Mouse (Mus musculus): ENCODE measurements at regions not wholly inside any gene's neighbourhood (a gene's known extent, or its start where the extent isn't known, plus 50 kb on each side); places are given as distances from the start of the nearest gene placed in this dataset.

DNA sequence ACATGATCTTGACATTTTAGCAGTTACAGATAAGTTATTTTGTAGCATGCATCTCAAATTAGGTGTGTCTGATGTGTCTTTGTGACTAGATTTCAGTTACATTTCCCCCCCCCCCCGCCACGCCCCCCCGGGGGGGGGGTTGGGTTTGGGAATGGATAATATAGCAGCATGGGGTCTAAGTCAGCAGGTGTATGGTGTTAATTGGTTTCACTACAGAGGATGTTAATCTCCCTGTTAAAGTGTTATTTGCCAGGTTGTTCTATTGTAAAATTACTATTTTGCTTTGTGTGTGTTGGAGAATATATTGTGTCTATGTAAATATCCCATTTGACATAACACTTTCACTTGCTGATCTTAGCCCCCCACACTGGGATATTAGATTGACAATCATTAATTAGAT, 319.2 kb downstream of the Lmo7 start:
- H3K4me1 ChIP-seq (replicated peaks; ENCODE audit: control insufficient read depth, insufficient read depth, low read length) = no peaks in the 10 kb centered on the region
- H3K4me2 ChIP-seq (replicated peaks) = no peak overlapping the region
- H3K4me3 ChIP-seq (replicated peaks; ENCODE audit: low read length) = no peak overlapping the region
- H3K9me3 ChIP-seq (ENCODE audit: control insufficient read depth, low read length) = no peaks in the 10 kb centered on the region
- no peaks in the 10 kb centered on the region for H3K36me3 ChIP-seq (replicated peaks; ENCODE audit: control insufficient read depth, insufficient read depth)
- no peak for ATAC-seq (ENCODE audit: low FRiP score)
- DNase-seq (ENCODE audit: low spot score) = no peak
- no peak overlapping the region for H3K9ac ChIP-seq
- no peak overlapping the region for H3K27ac ChIP-seq
- WGBS = 33% methylated on average over 3 of the region's 3 CpGs
- H3K27me3 ChIP-seq (ENCODE audit: control insufficient read depth, insufficient read depth, low read length) = no peaks in the 10 kb centered on the region

DNA sequence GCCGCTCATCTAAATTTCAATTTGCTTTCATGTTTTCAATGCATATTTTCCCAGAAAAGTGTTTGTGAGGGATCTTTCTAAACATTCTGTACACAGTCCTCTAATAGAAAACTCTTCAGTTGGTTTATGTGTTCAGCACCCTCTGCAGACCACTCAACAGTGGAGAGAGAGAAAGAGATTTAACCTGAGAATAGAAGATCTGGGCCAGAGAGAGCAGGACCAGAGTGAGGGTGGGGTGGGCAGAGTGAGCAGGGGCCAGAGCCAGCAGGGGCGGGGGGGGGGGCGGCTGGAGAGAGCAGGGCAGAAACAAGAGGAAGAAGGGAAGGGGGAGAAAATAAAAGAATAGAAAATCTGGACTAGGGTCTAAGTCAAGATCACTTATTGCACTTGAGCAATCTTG, 318.7 kb downstream of the Lmo7 start:
- Histone ChIP-seq H3K27ac (no peak overlapping the region), H3K9ac (no peak overlapping the region), H3K27me3 (ENCODE audit: control insufficient read depth, insufficient read depth, low read length) (no peaks in the 10 kb centered on the region), H3K4me3 (replicated peaks; ENCODE audit: low read length) (no peak overlapping the region), H3K4me2 (replicated peaks) (no peak overlapping the region), H3K36me3 (replicated peaks; ENCODE audit: control insufficient read depth, insufficient read depth) (no peaks in the 10 kb centered on the region), H3K4me1 (replicated peaks; ENCODE audit: control insufficient read depth, insufficient read depth, low read length) (no peaks in the 10 kb centered on the region), H3K9me3 (ENCODE audit: control insufficient read depth, low read length) (no peaks in the 10 kb centered on the region)
- no peak for ATAC-seq (ENCODE audit: low FRiP score)
- WGBS = 53% methylated on average over 2 of the region's 3 CpGs
- DNase-seq (ENCODE audit: low spot score) = no peak

DNA sequence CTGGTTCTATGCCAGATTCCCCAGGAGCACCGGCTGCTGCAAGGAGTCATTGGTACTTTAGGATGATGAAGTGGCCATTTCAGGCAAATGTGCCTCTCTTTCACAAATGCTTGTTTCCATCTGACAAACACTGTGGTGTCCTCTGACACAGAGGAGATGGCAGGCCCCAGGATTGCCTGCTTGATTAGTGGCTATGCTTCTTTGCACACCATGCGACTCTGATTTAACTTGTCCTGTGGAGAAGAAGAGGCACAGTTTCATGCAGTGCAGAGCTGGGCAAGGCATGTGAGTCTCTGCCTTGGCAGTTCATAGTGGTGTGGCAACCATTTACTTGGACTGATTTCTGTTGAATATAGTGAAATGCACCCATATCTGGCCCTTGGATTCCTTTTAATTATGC, 308.4 kb downstream of the Lmo7 start:
- DNase-seq (ENCODE audit: low spot score) (no peak), ATAC-seq (ENCODE audit: low FRiP score) (no peak)

DNA sequence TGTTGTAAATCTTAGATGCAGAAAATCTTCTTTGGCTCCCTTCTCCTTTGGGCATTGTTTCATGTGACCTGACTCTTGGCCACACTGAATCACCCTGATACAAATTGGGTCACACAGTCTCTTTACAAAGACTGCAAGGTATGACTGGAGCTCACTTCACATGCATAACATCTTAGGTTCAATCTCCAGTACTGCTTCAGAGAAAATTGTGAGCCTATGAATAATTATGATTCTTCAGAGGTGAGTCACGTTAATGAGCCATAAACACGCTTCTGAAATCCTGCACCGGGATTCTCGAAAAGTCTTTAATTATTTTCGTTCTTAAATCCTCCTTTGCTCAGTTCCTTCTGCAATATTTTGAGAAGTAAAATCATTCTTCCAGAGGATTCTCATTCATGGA, 307.7 kb downstream of the Lmo7 start:
- H3K4me3 ChIP-seq (replicated peaks; ENCODE audit: low read length) = no peak overlapping the region
- H3K36me3 ChIP-seq (replicated peaks; ENCODE audit: control insufficient read depth, insufficient read depth) = no peaks in the 10 kb centered on the region
- ATAC-seq (ENCODE audit: low FRiP score) = no peak
- no peak overlapping the region for H3K9ac ChIP-seq
- H3K4me2 ChIP-seq (replicated peaks) = no peak overlapping the region
- no peak overlapping the region for H3K27ac ChIP-seq
- H3K4me1 ChIP-seq (replicated peaks; ENCODE audit: control insufficient read depth, insufficient read depth, low read length) = no peaks in the 10 kb centered on the region
- WGBS = 87% methylated on average over 5 of the region's 5 CpGs
- no peaks in the 10 kb centered on the region for H3K9me3 ChIP-seq (ENCODE audit: control insufficient read depth, low read length)
- no peak for DNase-seq (ENCODE audit: low spot score)
- no peaks in the 10 kb centered on the region for H3K27me3 ChIP-seq (ENCODE audit: control insufficient read depth, insufficient read depth, low read length)

More for the DNA sequence above, 308.4 kb downstream of the Lmo7 start:
- no peak overlapping the region for H3K27ac ChIP-seq
- WGBS = 71% methylated on average over 2 of the region's 2 CpGs
- no peaks in the 10 kb centered on the region for H3K9me3 ChIP-seq (ENCODE audit: control insufficient read depth, low read length)
- no peak overlapping the region for H3K4me3 ChIP-seq (replicated peaks; ENCODE audit: low read length)
- no peak overlapping the region for H3K4me2 ChIP-seq (replicated peaks)
- H3K9ac ChIP-seq = no peak overlapping the region
- no peaks in the 10 kb centered on the region for H3K27me3 ChIP-seq (ENCODE audit: control insufficient read depth, insufficient read depth, low read length)
- H3K36me3 ChIP-seq (replicated peaks; ENCODE audit: control insufficient read depth, insufficient read depth) = no peaks in the 10 kb centered on the region
- no peaks in the 10 kb centered on the region for H3K4me1 ChIP-seq (replicated peaks; ENCODE audit: control insufficient read depth, insufficient read depth, low read length)

DNA sequence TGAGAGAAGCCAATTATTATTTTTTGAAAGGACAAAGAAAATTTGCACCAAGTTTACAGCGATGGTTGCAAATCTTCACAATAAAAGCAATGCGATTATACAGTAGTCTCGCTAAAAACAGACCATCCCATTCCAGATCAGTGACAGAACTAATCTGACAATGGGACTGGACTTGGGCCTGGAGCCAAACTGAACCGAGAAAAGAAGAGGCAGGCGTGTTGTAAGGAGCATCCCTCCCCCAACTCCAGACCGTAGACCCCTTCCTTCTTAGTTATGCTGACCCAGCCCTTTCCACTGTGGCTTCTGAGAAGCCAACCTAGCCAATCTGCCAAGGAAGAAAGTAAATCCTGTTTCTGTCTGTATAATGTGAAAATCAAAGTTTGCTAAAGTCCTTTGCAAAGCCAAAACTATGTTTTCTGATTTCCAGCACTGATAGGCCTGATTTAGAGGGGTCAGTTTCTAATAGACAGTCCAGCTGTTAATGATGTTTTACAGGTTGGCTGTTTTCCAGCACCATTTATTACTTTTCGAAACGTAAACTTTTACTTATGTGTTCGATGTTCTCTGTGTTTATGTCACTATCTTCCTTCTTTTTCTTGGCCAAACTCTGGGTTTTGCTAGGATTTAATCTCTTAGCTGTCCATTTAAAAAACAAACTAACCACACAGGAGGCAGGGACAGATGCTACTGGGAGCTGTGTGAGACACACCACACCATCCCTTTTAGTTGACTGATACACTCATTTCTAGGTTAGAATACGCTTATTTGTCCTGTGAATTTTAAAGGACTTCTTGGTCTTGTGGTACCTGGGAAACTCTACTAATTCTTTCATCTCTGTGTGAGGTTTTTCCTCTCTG, 301.5 kb downstream of the Lmo7 start:
- Histone ChIP-seq H3K4me2 (replicated peaks) (no peak overlapping the region), H3K36me3 (replicated peaks; ENCODE audit: control insufficient read depth, insufficient read depth) (no peaks in the 10 kb centered on the region), H3K9ac (no peak overlapping the region), H3K4me3 (replicated peaks; ENCODE audit: low read length) (no peak overlapping the region), H3K27ac (no peak overlapping the region), H3K27me3 (ENCODE audit: control insufficient read depth, insufficient read depth, low read length) (no peaks in the 10 kb centered on the region), H3K4me1 (replicated peaks; ENCODE audit: control insufficient read depth, insufficient read depth, low read length) (no peaks in the 10 kb centered on the region), H3K9me3 (ENCODE audit: control insufficient read depth, low read length) (no peaks in the 10 kb centered on the region)
- 66% methylated on average over 10 of the region's 10 CpGs for WGBS
- no peak for DNase-seq (ENCODE audit: low spot score)
- ATAC-seq (ENCODE audit: low FRiP score) = no peak

DNA sequence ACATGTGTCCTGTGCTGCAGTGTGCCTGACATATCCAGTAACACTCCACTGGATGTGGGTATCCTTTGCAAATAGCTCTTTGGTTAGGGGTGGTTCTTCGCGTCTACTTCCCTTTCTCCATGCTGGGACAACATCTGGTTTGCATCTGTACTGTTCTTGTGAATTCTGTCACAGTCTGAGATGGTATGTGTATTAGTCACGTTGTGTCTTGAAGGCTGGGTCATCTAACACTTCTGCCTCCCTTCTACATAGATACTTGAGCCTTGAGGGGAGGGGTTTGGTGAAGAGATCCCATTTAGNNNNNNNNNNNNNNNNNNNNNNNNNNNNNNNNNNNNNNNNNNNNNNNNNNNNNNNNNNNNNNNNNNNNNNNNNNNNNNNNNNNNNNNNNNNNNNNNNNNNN, 294.9 kb downstream of the Lmo7 start:
- Histone ChIP-seq H3K27me3 (ENCODE audit: control insufficient read depth, insufficient read depth, low read length) (no peaks in the 10 kb centered on the region), H3K4me1 (replicated peaks; ENCODE audit: control insufficient read depth, insufficient read depth, low read length) (no peaks in the 10 kb centered on the region), H3K4me3 (replicated peaks; ENCODE audit: low read length) (no peak overlapping the region), H3K27ac (no peak overlapping the region), H3K4me2 (replicated peaks) (no peak overlapping the region), H3K36me3 (replicated peaks; ENCODE audit: control insufficient read depth, insufficient read depth) (no peaks in the 10 kb centered on the region), H3K9ac (no peak overlapping the region), H3K9me3 (ENCODE audit: control insufficient read depth, low read length) (no peaks in the 10 kb centered on the region)
- ATAC-seq (ENCODE audit: low FRiP score) (no peak), DNase-seq (ENCODE audit: low spot score) (no peak)
- WGBS = 82% methylated on average over 3 of the region's 3 CpGs

DNA sequence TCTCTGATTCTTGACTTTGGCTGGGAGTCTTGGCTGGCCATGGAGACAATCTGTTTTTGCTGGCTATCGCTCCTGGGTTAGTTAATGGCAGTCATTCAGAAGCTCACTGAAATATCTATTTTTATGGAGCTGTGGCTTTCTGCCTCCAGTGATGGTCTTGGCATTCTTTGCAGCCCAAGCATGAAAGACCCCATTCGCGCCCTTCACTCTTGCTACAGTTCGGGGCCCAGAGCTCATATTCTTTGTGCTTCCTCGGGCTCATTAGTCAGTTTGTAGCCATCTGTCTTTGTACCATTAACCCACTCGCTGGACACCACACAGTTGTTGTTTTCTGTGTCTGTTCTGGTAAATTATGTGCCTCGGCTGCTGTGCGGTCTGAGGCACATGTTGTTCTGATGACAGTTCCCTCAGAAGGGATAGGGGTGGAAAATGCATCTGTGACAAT, 290.4 kb downstream of the Lmo7 start:
- Histone ChIP-seq H3K4me1 (replicated peaks; ENCODE audit: control insufficient read depth, insufficient read depth, low read length) (no peaks in the 10 kb centered on the region), H3K36me3 (replicated peaks; ENCODE audit: control insufficient read depth, insufficient read depth) (no peaks in the 10 kb centered on the region), H3K27me3 (ENCODE audit: control insufficient read depth, insufficient read depth, low read length) (no peaks in the 10 kb centered on the region), H3K4me2 (replicated peaks) (no peak overlapping the region), H3K4me3 (replicated peaks; ENCODE audit: low read length) (no peak overlapping the region), H3K9me3 (ENCODE audit: control insufficient read depth, low read length) (no peaks in the 10 kb centered on the region), H3K27ac (peak overlapping the region; percentile 6; the same call in 1 of the 2 replicates), H3K9ac (no peak overlapping the region)
- ATAC-seq (ENCODE audit: low FRiP score) (peak; percentile 70), DNase-seq (ENCODE audit: low spot score) (peak; percentile 41)
- 39% methylated on average over 8 of the region's 8 CpGs for WGBS

DNA sequence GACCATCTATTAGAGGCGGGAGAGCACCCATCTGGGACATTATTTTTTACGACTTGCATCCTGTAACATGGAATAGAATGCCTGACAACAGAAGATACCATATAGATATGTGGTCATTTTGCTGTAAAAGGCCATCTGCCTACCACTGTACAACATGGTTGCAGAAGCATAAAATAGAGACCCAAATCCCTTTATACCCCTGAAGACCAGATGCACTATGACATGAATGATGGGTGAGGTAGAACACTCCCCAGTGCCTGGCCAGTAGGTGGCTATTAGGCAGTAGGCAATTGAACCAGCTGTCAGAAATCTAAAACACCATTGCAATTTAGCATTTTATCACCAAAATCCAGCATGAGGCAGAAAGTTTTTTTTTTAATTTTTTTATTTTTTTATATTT, 289.6 kb downstream of the Lmo7 start:
- Histone ChIP-seq H3K9me3 (ENCODE audit: control insufficient read depth, low read length) (no peaks in the 10 kb centered on the region), H3K36me3 (replicated peaks; ENCODE audit: control insufficient read depth, insufficient read depth) (no peaks in the 10 kb centered on the region), H3K9ac (no peak overlapping the region), H3K4me2 (replicated peaks) (no peak overlapping the region), H3K4me3 (replicated peaks; ENCODE audit: low read length) (no peak overlapping the region), H3K27ac (no peak overlapping the region), H3K27me3 (ENCODE audit: control insufficient read depth, insufficient read depth, low read length) (no peaks in the 10 kb centered on the region), H3K4me1 (replicated peaks; ENCODE audit: control insufficient read depth, insufficient read depth, low read length) (no peaks in the 10 kb centered on the region)
- ATAC-seq (ENCODE audit: low FRiP score) (no peak), DNase-seq (ENCODE audit: low spot score) (no peak)
- 68% methylated on average over 2 of the region's 2 CpGs for WGBS

DNA sequence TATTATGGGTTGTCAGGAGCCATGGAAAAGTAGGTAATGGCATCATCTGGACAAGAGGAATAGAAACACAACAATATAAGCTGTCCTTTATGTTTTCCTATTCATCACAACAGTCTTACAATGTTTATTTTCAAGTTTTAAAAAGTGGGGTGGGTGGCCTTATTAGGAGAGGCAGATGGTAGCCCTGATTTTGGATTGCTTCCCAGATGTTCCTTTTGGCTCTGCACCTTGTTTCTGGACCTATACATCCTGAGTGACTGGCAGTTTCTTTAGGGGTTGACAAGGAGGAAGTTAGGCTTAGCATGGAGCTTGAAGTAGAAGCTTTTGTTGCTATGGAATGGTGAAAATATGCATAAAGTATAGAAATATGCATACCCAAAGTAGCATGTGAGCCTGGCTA, 286.8 kb downstream of the Lmo7 start:
- Histone ChIP-seq H3K36me3 (replicated peaks; ENCODE audit: control insufficient read depth, insufficient read depth) (no peaks in the 10 kb centered on the region), H3K9me3 (ENCODE audit: control insufficient read depth, low read length) (no peaks in the 10 kb centered on the region)
- DNase-seq (ENCODE audit: low spot score) = no peak

More for the DNA sequence above, 286.8 kb downstream of the Lmo7 start:
- Histone ChIP-seq H3K27me3 (ENCODE audit: control insufficient read depth, insufficient read depth, low read length) (no peaks in the 10 kb centered on the region), H3K27ac (no peak overlapping the region), H3K4me2 (replicated peaks) (no peak overlapping the region), H3K4me1 (replicated peaks; ENCODE audit: control insufficient read depth, insufficient read depth, low read length) (no peaks in the 10 kb centered on the region), H3K9ac (no peak overlapping the region), H3K4me3 (replicated peaks; ENCODE audit: low read length) (no peak overlapping the region)
- ATAC-seq (ENCODE audit: low FRiP score) = 0 out of 2 replicates have a peak, but pooled peaks have one; percentile 18

All from hindbrain, embryonic 14.5 days (tissue).